Mouse (Mus musculus): Measurements from ENCODE around the gene Spink4.
"Not testable (repeated sequence)": the region's sequence is repeated elsewhere in the genome, so short reads cannot be mapped to it uniquely, and the experiment has no call there.

Spink4 gene

GRCm38 (mm10) chr4:40906298-40906697 lies 13.6 kb upstream of the Spink4 start:
- DNase-seq (ENCODE audit: low spot score), result no peak

- DNase-seq (ENCODE audit: low spot score), result no peak
Observed at GRCm38 (mm10) chr4:40908261-40908969, 11.4 kb upstream of the Spink4 start.

- DNase-seq (ENCODE audit: low spot score), result no peak
Observed at GRCm38 (mm10) chr4:40914287-40914867, 5.5 kb upstream of the Spink4 start.

- no peak for DNase-seq (ENCODE audit: low spot score)
Observed at GRCm38 (mm10) chr4:40915947-40916346, 3.9 kb upstream of the Spink4 start.

GRCm38 (mm10) chr4:40916592-40917155 lies 3.2 kb upstream of the Spink4 start:
- no peak for DNase-seq (ENCODE audit: low spot score)

GRCm38 (mm10) chr4:40920576-40920975 lies 724 bp downstream of the Spink4 start:
- no peak for DNase-seq (ENCODE audit: low spot score)

- no peak for DNase-seq (ENCODE audit: low spot score)
Observed at GRCm38 (mm10) chr4:40921288-40921687, 1.4 kb downstream of the Spink4 start.

- peak; percentile 33 for DNase-seq (ENCODE audit: low spot score)
Observed at GRCm38 (mm10) chr4:40923087-40923651, 3.3 kb downstream of the Spink4 start.

GRCm38 (mm10) chr4:40925568-40925967 lies 5.7 kb downstream of the Spink4 start:
- no peak for DNase-seq (ENCODE audit: low spot score)

GRCm38 (mm10) chr4:40929046-40929445 lies 9.2 kb downstream of the Spink4 start:
- no peak for DNase-seq (ENCODE audit: low spot score)

- no peak for DNase-seq (ENCODE audit: low spot score)
Observed at GRCm38 (mm10) chr4:40933694-40934093, 13.8 kb downstream of the Spink4 start.

- DNase-seq (ENCODE audit: low spot score), result not testable (repeated sequence)
Observed at GRCm38 (mm10) chr4:40934369-40934768, 14.5 kb downstream of the Spink4 start.

- peak; percentile 21 for DNase-seq (ENCODE audit: low spot score)
Observed at GRCm38 (mm10) chr4:40936175-40936839, 16.5 kb downstream of the Spink4 start.

- DNase-seq (ENCODE audit: low spot score), result no peak
Observed at GRCm38 (mm10) chr4:40938793-40939192, 18.9 kb downstream of the Spink4 start.

- DNase-seq (ENCODE audit: low spot score), result no peak
Observed at GRCm38 (mm10) chr4:40943651-40944050, 23.8 kb downstream of the Spink4 start.

GRCm38 (mm10) chr4:40946516-40947121 lies 26.8 kb downstream of the Spink4 start:
- no peak for DNase-seq (ENCODE audit: low spot score)

GRCm38 (mm10) chr4:40947565-40948159 lies 27.8 kb downstream of the Spink4 start:
- peak; percentile 6 for DNase-seq (ENCODE audit: low spot score)

- DNase-seq (ENCODE audit: low spot score), result peak; percentile 99
Observed at GRCm38 (mm10) chr4:40948160-40948708, 28.4 kb downstream of the Spink4 start, which contains the start of the genes Bag1 and Chmp5. Gene Bag1 (minus strand): TSS chr4:40948294. Gene Chmp5 (plus strand): TSS chr4:40948407.

- DNase-seq (ENCODE audit: low spot score), result no peak
Observed at GRCm38 (mm10) chr4:40953521-40953920, 33.7 kb downstream of the Spink4 start.

GRCm38 (mm10) chr4:40955942-40956341 lies 36.1 kb downstream of the Spink4 start:
- DNase-seq (ENCODE audit: low spot score), result no peak

GRCm38 (mm10) chr4:40963536-40963935 lies 43.7 kb downstream of the Spink4 start:
- DNase-seq (ENCODE audit: low spot score), result no peak
